28 mouse cellular contexts compared by ENCODE assay signal in genomic region chr7:95736716-95737115, GRCm38 (mm10).
DNase-seq lines count a peak whose midpoint lies in the region; ATAC-seq and TF ChIP-seq lines count a peak whose summit lies in the region.
"Had no signal": no experiment of that assay in that cellular context is flagged by ENCODE, and none has a peak within 500 bp of the region (broad histone marks: within the 10 kb centered on the region; RNA-seq: fewer than 3 reads in every experiment).

No protein-coding gene starts in this region.

- no peak for TF ChIP-seq CTCF in left cerebral cortex, adult 2 months (IDR thresholded peaks at IDR 0.05)

- DNase-seq in frontal cortex, postnatal 25 days (ENCODE audit: low spot score in 2 of 2) = no peak
- peak; percentile 10 to 75 for DNase-seq in left cerebral cortex, postnatal 25 days (ENCODE audit: low spot score in 2 of 2)
- no peak for DNase-seq in left cerebral cortex, adult 2 months (ENCODE audit: extremely low spot score in 1 of 2, low spot score in 2 of 2)
- DNase-seq in right cerebral cortex, adult 2 months (ENCODE audit: low spot score in 2 of 2) = peak; percentile 14 to 32
- DNase-seq in right cerebral cortex, postnatal 4 days = no peak
- no peak for DNase-seq in spleen, postnatal 36 days (ENCODE audit: low spot score in 2 of 2)
- DNase-seq: adrenal gland, adult 2 months; adrenal gland, postnatal 36 days; B cell, adult 2 months; embryo, embryonic 11 days; gastrocnemius, postnatal 10 days; heart, postnatal 10 days; kidney, adult 18-20 months; kidney, postnatal 4 days; liver, postnatal 0 days; midbrain, embryonic 14.5 days; thymus, postnatal 4 days had no signal

- peak; percentile 93 for ATAC-seq in frontal cortex, adult (ENCODE audit: low TSS enrichment)
- ATAC-seq: activated CD4-positive, CD25-positive, alpha-beta regulatory T cell, adult 4 months; forebrain, embryonic 14.5 days; liver, embryonic 12.5 days; liver, postnatal 0 days; lung, postnatal 0 days had no signal

- no peak overlapping the region for H3K27ac ChIP-seq in left cerebral cortex, adult 2 months
- H3K27ac ChIP-seq: embryonic facial prominence, embryonic 12.5 days; heart, embryonic 13.5 days; hindbrain, embryonic 15.5 days; kidney, postnatal 0 days; liver, embryonic 12.5 days; macrophage; neural tube, embryonic 15.5 days had no signal

- no peak overlapping the region for H3K4me3 ChIP-seq in left cerebral cortex, adult 2 months
- H3K4me3 ChIP-seq: embryonic facial prominence, embryonic 12.5 days; heart, embryonic 13.5 days; hindbrain, embryonic 15.5 days; liver, embryonic 12.5 days; neural tube, embryonic 15.5 days had no signal

- intact Hi-C loops in left cerebral cortex, postnatal 25 days (cut with DNase I) = no loop called here
- intact Hi-C loops in left cerebral cortex, adult 2 months (cut with DNase I) = no loop called here

Comparison
In these comparisons a context has a peak if more than half of its experiments do, and no peak if none do; other contexts are left out.
1. DNase-seq: peak in left cerebral cortex, postnatal 25 days (2 of 2) and right cerebral cortex, adult 2 months (2 of 2); none in frontal cortex, postnatal 25 days (0 of 2), left cerebral cortex, adult 2 months (0 of 2), right cerebral cortex, postnatal 4 days (single experiment) and spleen, postnatal 36 days (0 of 2).